Mouse (Mus musculus) CD8-positive naive resting alpha-beta T cell, adult 57 days (primary cell): ENCODE measurements around the gene Aggf1. TPM values are rescaled to one million over a fixed set of nuclear protein-coding genes. Genes with fewer than 3 reads are reported as not detected.

ENCODE experiments used
- total RNA-seq: library from RNA; stranded (reverse); gene quantifications from one replicate; pipeline ENCODE4 v1.2.4, GENCODE M21; 2023

Aggf1 gene
- total RNA-seq, result 44.6 TPM

DNA sequence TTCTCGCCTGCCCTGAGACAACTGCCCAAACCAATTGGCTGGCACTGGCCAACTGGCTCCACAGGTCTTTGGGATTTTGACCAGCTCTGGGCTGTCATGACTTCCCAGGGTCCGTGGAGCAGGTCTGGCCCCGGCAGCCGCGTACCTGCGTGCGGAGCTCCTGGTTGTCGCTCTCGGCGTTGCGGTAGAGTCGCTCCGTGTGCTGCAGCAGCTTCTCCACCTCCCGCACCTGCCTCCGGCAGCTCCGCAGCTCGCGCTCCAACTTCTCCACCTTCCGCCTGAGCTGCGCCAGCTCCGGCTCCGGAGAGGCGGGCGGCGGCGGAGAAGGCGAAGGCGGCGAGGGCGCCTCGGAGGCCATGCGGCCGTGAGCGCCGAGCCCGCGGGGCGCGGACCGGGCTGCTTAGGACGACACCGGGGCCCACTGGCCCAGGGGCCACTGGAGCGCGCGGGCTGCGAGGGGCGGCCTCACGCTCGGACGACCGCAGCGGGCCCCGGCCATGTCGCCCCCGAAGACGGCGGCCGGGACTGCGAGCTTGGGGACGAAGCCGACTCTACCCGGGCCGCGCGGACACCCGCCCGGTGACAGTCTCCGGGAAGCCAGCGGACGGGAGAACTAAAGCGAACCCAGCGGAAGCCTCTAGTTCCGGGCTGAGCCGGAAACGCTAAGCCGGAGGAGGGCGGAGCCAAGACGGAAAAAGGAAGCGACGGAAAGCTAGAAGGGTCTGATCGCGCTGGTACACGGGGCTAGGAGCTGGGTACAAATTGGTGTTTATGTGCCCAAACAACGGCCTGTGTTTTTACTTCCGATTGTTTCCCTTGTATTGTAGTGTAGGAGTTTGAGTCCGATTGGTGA, at the start of gene Aggf1:
Gene Aggf1 (minus strand): TSS at position 652 of the 853 bp plus-strand sequence.

DNA sequence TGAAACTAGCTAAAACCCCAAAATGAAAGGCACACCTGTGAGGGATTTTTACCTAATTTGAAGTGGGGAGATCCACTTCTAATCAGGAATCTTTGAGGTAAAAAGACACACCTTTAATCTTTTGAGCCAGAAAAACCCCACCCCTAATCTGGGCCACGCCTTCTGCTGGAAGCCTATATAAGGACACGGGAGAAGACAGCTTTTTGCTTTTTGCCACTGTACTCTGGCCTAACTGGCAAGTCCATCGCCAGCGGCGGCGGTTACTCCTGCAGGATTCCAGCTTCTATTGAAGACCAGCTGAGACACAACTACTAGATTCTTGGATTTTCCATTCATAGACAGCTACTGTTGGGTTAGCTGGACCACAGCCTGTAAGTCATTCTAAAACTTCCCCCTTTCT, 51.8 kb downstream of the Aggf1 start, which contains the start of gene Zbed3:
Gene Zbed3 (plus strand): TSS at position 213 of the 400 bp plus-strand sequence.

Other genes starting within 250 kb of the Aggf1 start
- not detected for gene Pde8b, start 125.0 kb downstream of the Aggf1 start, total RNA-seq
- gene Zbed3, start 51.7 kb downstream of the Aggf1 start, total RNA-seq, result 14.2 TPM
- not detected for gene Crhbp, start 69.6 kb upstream of the Aggf1 start, total RNA-seq
- gene S100z, start 103.4 kb upstream of the Aggf1 start, total RNA-seq, result not detected
- 26.3 TPM for gene F2rl1, start 149.9 kb upstream of the Aggf1 start, total RNA-seq
- gene F2r, start 243.1 kb upstream of the Aggf1 start, total RNA-seq, result 34.1 TPM